Mouse (Mus musculus): ENCODE results near the gene 2300002M23Rik. TPM values are rescaled to one million over a fixed set of nuclear protein-coding genes. Genes with fewer than 3 reads are reported as not detected.

The 2300002M23Rik gene
- polyA plus RNA-seq, 1 experiment from 2014 or later = 0.11 TPM

DNA sequence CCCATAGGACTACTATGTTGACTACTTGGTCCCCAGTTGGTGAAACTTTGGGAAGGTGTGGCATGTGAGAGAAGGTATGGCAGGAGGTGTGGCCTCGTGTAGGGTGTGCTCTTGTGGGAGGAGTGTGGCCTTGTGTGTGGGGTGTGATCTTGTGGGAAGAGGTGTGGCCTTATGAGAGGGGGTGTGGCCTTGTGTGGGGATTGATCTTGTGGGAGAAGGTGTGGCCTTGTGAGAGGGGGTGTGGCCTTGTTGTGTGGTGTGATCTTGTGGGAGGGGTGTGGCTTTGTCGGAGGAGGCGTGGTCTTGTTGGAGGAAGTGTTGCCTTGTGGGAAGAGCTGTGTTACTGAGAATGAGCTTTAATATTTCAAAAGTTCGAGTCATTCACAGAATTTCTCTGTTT, 49.9 kb downstream of the 2300002M23Rik start:
- H3K36me3 ChIP-seq (ENCODE audit: control insufficient read depth, insufficient read depth, low read length) = no peaks in the 10 kb centered on the region
- no peak overlapping the region for H3K4me2 ChIP-seq (ENCODE audit: low read depth, low read length)
- H3K27ac ChIP-seq (ENCODE audit: low read length) = no peak overlapping the region
- 58% methylated on average over 4 of the region's 4 CpGs for WGBS
- H3K9ac ChIP-seq (ENCODE audit: low read length) = no peak overlapping the region
- H3K9me3 ChIP-seq (ENCODE audit: control insufficient read depth, low read length) = no peaks in the 10 kb centered on the region
- no peaks in the 10 kb centered on the region for H3K27me3 ChIP-seq (ENCODE audit: control insufficient read depth, insufficient read depth, low read depth, low read length)
- ATAC-seq (ENCODE audit: low read depth) = no peak
- H3K4me3 ChIP-seq (ENCODE audit: low read length) = no peak overlapping the region
- no peaks in the 10 kb centered on the region for H3K4me1 ChIP-seq (replicated peaks; ENCODE audit: control insufficient read depth, insufficient read depth, low read length)

Other genes with a start within 250 kb of the 2300002M23Rik start
- 0.24 and 0.38 TPM in 2 replicates for gene H2-Q1, start 247.0 kb upstream of the 2300002M23Rik start, polyA plus RNA-seq (2015; fragmentation: Nextera tagmentation; extraction: Ambion mirVana)
- 6.5 and 7.0 TPM in 2 replicates for gene H2-Q2, start 225.2 kb upstream of the 2300002M23Rik start, polyA plus RNA-seq (2015; fragmentation: Nextera tagmentation; extraction: Ambion mirVana)
- 5.9 and 6.5 TPM in 2 replicates for gene H2-Q4, start 187.8 kb upstream of the 2300002M23Rik start, polyA plus RNA-seq (2015; fragmentation: Nextera tagmentation; extraction: Ambion mirVana)
- 0.48 and 1.5 TPM in 2 replicates for gene H2-Q6, start 142.6 kb upstream of the 2300002M23Rik start, polyA plus RNA-seq (2015; fragmentation: Nextera tagmentation; extraction: Ambion mirVana)
- gene H2-Q7, start 128.3 kb upstream of the 2300002M23Rik start, polyA plus RNA-seq (2015; fragmentation: Nextera tagmentation; extraction: Ambion mirVana) = 5.0 and 6.1 TPM in 2 replicates
- 1.3 and 7.4 TPM in 2 replicates for gene H2-Q10, start 97.4 kb upstream of the 2300002M23Rik start, polyA plus RNA-seq (2015; fragmentation: Nextera tagmentation; extraction: Ambion mirVana)
- gene Pou5f1, start 61.4 kb upstream of the 2300002M23Rik start, polyA plus RNA-seq (2015; fragmentation: Nextera tagmentation; extraction: Ambion mirVana) = not detected in 2 replicates
- 91.9 and 96.7 TPM in 2 replicates for gene Tcf19, start 50.6 kb upstream of the 2300002M23Rik start, polyA plus RNA-seq (2015; fragmentation: Nextera tagmentation; extraction: Ambion mirVana)
- gene Cchcr1, start 50.4 kb upstream of the 2300002M23Rik start, polyA plus RNA-seq (2015; fragmentation: Nextera tagmentation; extraction: Ambion mirVana) = 23.3 and 24.0 TPM in 2 replicates
- gene Psors1c2, start 34.2 kb upstream of the 2300002M23Rik start, polyA plus RNA-seq (2015; fragmentation: Nextera tagmentation; extraction: Ambion mirVana) = 0.69 and 0.79 TPM in 2 replicates
- 0.05 and 0.13 TPM in 2 replicates for gene Cdsn, start 15.3 kb upstream of the 2300002M23Rik start, polyA plus RNA-seq (2015; fragmentation: Nextera tagmentation; extraction: Ambion mirVana)
- 193 and 232 TPM in 2 replicates for gene Sfta2, start 34.1 kb downstream of the 2300002M23Rik start, polyA plus RNA-seq (2015; fragmentation: Nextera tagmentation; extraction: Ambion mirVana)
- 0.03 TPM in 1 of 2 replicates, not detected in the other for gene Gm9573, start 59.2 kb downstream of the 2300002M23Rik start, polyA plus RNA-seq (2015; fragmentation: Nextera tagmentation; extraction: Ambion mirVana)
- gene Mucl3, start 76.2 kb downstream of the 2300002M23Rik start, polyA plus RNA-seq (2015; fragmentation: Nextera tagmentation; extraction: Ambion mirVana) = 1.7 and 1.9 TPM in 2 replicates
- 22.8 and 25.4 TPM in 2 replicates for gene Vars2, start 100.1 kb downstream of the 2300002M23Rik start, polyA plus RNA-seq (2015; fragmentation: Nextera tagmentation; extraction: Ambion mirVana)
- 47.5 and 48.0 TPM in 2 replicates for gene Gtf2h4, start 106.3 kb downstream of the 2300002M23Rik start, polyA plus RNA-seq (2015; fragmentation: Nextera tagmentation; extraction: Ambion mirVana)
- 50.5 and 51.3 TPM in 2 replicates for gene Ddr1, start 137.2 kb downstream of the 2300002M23Rik start, polyA plus RNA-seq (2015; fragmentation: Nextera tagmentation; extraction: Ambion mirVana)

Data from lung, embryonic 16.5 days (tissue).